Mouse (Mus musculus) MEL (cell line): ENCODE results near the gene Dmac2.
A peak's percentile ranks its signal among the peaks of the same experiment; 100 is the strongest.

Source experiments
- CHD1 ChIP-seq: IDR thresholded peaks from 2 replicates; pipeline ENCODE4 v1.6.1; 2012; ENCODE audit warnings: low read depth, mild to moderate bottlenecking, inconsistent platforms, low read length, improper control_type of control experiment
- CTCF ChIP-seq, 3 experiments: IDR thresholded peaks in 2 of 3; conservative IDR thresholded peaks in 1 of 3; 2 replicates each; pipeline ENCODE4 v1.5.1; 2011 to 2012; ENCODE audit warnings: low read length in 3 of 3, low read depth in 2 of 3, mild to moderate bottlenecking in 2 of 3, improper control_type of control experiment in 1 of 3, inconsistent platforms in 1 of 3, mixed read lengths in 1 of 3, moderate library complexity in 1 of 3; ENCODE audit not compliant: control insufficient read depth in 1 of 3, insufficient read depth in 1 of 3, poor library complexity in 1 of 3, severe bottlenecking in 1 of 3
- E2F4 ChIP-seq: IDR thresholded peaks from 2 replicates; pipeline ENCODE4 v1.6.1; 2011; ENCODE audit warnings: low read depth, low read length, improper control_type of control experiment, borderline replicate concordance
- ETS1 ChIP-seq: IDR thresholded peaks from 2 replicates; pipeline ENCODE4 v1.6.1; 2012; ENCODE audit warnings: low read depth, mild to moderate bottlenecking, inconsistent platforms, low read length, improper control_type of control experiment, moderate library complexity
- MAX ChIP-seq: IDR thresholded peaks from 2 replicates; pipeline ENCODE4 v1.6.1; 2011; ENCODE audit warnings: low read length, improper control_type of control experiment
- MXI1 ChIP-seq: IDR thresholded peaks from 2 replicates; pipeline ENCODE4 v1.6.1; 2011; ENCODE audit warnings: mild to moderate bottlenecking, low read depth, low read length, improper control_type of control experiment
- MYC ChIP-seq: IDR thresholded peaks from 2 replicates; pipeline ENCODE4 v1.6.1; 2011; ENCODE audit warnings: low read depth, mild to moderate bottlenecking, low read length, improper control_type of control experiment, moderate library complexity
- POLR2A ChIP-seq, 2 experiments: IDR thresholded peaks; 2 replicates each; pipeline ENCODE4 v1.6.1; 2011 to 2012; ENCODE audit warnings: low read length in 2 of 2, mild to moderate bottlenecking in 2 of 2, control low read depth in 1 of 2, improper control_type of control experiment in 1 of 2, low read depth in 1 of 2, moderate library complexity in 1 of 2; ENCODE audit not compliant: control insufficient read depth in 1 of 2, insufficient read depth in 1 of 2, poor library complexity in 1 of 2
- TCF12 ChIP-seq: IDR thresholded peaks from 2 replicates; pipeline ENCODE4 v1.6.1; 2014; ENCODE audit warnings: low read depth, mild to moderate bottlenecking, inconsistent platforms, low read length, improper control_type of control experiment, moderate library complexity
- UBTF ChIP-seq: IDR thresholded peaks from 2 replicates; pipeline ENCODE4 v1.6.1; 2012; ENCODE audit warnings: low read depth, mild to moderate bottlenecking, inconsistent platforms, low read length, improper control_type of control experiment, moderate library complexity, borderline replicate concordance; ENCODE audit not compliant: insufficient read depth
- USF1 ChIP-seq: IDR thresholded peaks from 2 replicates; pipeline ENCODE4 v1.6.1; 2014; ENCODE audit warnings: low read depth, mild to moderate bottlenecking, inconsistent platforms, low read length, improper control_type of control experiment, moderate library complexity
- ZNF384 ChIP-seq: IDR thresholded peaks from 2 replicates; pipeline ENCODE4 v1.6.1; 2012; ENCODE audit warnings: low read depth, mild to moderate bottlenecking, inconsistent platforms, low read length, improper control_type of control experiment

DNA sequence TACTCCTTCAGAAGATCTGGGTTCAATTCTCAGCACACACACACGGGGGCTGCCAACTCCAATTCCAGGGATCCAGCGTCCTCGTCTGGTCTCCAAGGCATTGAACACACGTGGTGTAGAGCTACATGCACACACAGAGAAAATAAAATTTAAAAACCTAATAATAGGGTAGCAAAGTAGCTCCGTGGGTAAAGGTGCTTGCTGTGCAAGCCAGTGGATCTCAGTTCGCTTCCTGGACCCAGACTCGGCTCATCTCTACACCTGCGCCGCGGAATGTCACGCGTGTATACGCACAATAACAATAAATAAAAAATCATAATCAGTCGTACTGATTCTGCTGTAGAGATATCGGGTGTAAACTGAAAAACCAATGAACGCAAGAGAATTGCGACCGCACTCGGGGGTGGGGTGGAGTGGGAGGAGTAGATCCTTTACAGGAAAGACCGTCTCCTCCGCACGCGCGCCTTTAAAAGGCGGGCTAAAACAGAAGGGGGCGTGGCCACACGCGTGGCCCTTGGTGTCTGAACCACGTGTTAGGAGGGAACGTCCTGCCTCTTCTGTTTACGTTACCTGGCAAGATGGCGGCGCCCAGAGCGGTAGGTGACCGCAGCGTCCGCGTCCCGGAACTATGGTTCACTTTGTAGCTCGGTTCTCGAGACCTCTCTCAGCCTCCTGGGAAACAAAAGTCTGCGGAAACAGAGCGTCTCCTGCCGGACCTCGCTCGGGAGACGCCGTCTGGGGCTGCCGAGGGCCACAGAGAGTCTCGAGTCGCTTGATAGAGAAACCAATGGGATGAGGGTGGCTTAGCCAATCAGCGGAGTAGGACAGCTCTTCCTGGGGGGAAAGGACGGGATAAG is at the start of gene Dmac2:
- TF ChIP-seq E2F4 = no peak
- TF ChIP-seq MYC = peak; percentile 96
- no peak for TF ChIP-seq ZNF384
- no peak for TF ChIP-seq ETS1
- no peak for TF ChIP-seq CTCF (IDR thresholded peaks at IDR 0.05 in 2 of 3, conservative IDR thresholded peaks at IDR 0.05 in 1 of 3; ENCODE audit: control insufficient read depth in 1 of 3, insufficient read depth in 1 of 3, low read depth in 2 of 3, low read length in 3 of 3, poor library complexity in 1 of 3, severe bottlenecking in 1 of 3)
- TF ChIP-seq POLR2A (IDR thresholded peaks at IDR 0.05; ENCODE audit: control insufficient read depth in 1 of 2, insufficient read depth in 1 of 2, low read depth in 1 of 2, low read length in 2 of 2, poor library complexity in 1 of 2) = peak; percentile 52 to 63; a peak in 2 of 4 replicates
- peak; percentile 99 for TF ChIP-seq MAX
- TF ChIP-seq USF1 = peak; percentile 88
- TF ChIP-seq UBTF = no peak
- peak; percentile 51; the same call in 1 of the 2 replicates for TF ChIP-seq TCF12
- peak; percentile 99 for TF ChIP-seq MXI1
- TF ChIP-seq CHD1 = no peak
